Mouse (Mus musculus): ENCODE measurements around the gene Aven. TPM values are rescaled to one million over a fixed set of nuclear protein-coding genes. Genes with fewer than 3 reads are reported as not detected.

Gene Aven
- total RNA-seq, 4 experiments from 2014 or later: 10.1 to 14.8 (median 13.1) TPM

DNA sequence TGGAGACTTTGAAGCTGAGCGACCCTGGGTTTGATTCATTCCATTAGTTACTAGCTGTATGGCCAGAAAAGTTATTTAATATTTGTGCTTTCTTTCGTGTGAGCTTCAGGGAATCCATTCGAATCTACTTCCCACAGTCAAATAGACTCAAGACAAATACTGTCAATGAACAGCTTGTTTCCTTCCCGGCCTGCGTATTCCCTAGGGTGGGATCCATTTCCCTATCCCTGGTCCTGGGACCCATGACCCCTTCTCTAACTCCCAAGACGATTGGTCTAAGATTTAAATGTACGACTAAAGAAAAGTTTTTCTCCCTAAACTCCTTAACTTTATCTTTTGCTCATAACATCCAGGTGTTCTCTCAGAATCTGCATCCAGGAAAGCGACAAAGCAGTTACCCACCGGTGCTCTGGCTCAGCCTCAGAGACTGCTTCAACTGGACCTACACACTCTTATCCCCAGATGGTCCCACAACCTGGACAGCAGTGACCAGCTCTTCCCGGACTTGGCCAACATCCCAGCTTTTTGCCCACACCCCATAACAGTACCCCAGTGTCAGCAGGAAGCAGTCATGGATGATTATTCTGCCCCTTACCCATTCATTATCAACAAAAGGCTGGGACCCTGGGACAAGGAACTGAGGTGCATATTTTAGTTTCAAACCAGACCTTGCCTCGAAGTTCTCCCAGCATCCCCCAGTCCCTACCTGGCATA, 2.1 kb upstream of the Aven start:
- DNase-seq (ENCODE audit: low spot score in 2 of 2): no peak

DNA sequence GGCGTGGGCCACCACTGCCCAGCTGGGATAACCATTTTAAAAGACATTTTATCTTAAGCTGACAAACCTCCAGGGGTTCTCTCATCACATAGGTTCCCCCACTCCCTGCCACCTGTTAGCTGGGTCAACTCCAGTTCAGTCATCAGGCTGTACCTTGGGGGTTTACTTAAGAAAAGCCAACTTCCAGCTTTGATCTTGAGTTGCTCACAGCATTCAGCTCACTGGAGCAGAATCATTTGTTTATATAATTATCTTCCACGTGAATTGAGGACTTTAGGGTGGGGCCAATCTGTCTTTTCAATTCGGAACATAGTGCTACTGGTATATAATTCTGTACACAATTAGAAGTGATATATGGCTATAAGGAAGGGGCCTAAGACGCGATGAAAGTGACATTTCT, 1.1 kb upstream of the Aven start:
- no peak for DNase-seq (ENCODE audit: low spot score in 2 of 2)

DNA sequence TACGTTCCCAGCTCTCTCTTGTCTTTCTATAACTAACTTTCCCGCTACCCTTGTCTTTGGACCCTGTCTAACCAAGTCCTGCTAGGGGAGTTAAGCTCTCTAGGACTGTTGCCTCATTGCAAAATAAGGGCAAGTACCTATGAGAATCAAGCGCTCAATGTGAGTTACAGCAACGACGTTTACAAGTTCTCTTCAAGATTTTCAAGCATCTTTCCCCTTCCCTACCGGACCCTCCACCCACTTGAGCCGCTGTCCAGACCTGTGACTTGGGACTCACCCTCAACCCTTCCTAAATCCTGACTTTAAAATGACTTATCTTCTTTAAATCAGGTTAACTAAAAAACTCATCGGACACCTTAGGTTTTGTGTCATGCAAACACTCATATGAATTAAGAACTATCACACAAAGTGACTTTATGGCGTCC, 321 bp upstream of the Aven start:
- DNase-seq (ENCODE audit: low spot score in 2 of 2): no peak

DNA sequence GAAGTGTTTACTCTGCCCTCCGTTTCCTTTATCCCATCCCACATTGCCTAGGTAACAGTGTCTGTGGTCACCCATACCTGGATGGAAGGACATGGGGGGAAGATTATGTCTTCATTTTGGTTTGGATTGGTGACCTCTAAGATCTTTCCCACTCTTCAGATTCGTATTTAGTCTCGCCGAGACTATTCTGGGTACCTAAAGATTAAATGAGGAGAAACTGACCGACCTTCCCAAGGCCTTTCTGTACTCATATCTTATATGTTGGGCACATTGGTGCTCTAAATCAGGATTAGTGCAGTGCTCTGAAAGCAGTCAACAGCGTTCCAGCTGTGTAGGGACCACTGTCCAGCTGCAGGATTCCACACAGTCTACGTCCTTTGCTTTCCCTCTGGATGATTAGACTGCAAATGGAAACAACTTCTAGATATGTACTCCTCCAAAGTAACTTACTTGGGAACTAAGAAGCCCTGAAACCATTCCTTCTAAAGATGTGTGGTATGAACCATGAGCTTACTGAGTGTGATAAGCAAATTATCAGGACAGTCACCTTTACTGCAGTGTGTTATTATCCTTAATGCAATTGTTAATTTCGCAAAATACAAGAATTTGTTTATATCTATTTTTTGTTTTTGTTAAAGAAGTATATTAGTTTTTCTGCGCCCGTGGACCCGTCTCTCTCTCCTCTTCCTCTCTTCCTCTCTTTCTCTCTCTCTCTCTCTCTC, 936 bp downstream of the Aven start:
- no peak for DNase-seq (ENCODE audit: low spot score in 2 of 2)

DNA sequence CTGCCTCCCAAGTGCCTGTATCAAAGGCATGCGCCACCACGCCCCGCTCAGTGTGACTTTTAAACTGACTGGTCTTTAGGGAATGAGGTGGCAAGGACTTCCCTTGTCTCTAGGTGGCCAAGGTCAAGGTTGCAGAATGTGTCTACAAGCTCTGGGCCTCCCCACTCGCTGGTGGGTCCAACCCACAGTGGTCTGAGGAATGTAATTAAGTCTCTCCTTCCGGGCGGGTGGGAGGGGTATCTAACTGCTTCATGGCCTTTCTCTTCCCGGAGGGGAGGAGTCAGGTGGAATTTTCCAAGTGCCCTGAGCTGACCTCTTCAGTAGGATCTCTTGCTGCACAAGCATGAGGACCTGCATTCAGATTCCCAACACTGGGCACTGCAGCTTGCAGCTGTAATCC, 5.1 kb downstream of the Aven start:
- DNase-seq (ENCODE audit: low spot score in 2 of 2): no peak

DNA sequence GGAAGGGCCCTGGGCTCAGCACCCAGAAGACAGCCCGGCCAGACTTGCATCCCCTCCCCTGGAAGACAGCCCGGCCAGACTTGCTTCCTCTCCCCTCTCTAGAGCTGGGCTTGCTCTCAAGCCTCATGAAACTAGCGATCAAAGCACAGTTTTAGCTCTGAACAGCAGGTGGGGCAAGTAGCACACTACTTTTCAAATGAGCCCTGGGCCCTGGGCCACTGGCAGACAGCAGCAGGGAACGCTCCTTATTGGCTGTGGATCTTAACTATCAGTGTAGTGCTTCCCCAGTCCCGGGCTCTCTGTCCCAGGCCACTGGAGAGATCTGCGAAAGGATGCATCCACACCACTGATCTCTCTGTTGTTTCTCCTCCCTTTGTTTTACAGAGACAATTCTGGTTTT, 8.4 kb downstream of the Aven start:
- DNase-seq (ENCODE audit: low spot score in 2 of 2): peak; percentile 40 to 65

GRCm38 (mm10) chr2:112503978-112504377, 11.2 kb downstream of the Aven start:
- DNase-seq (ENCODE audit: low spot score in 2 of 2): no peak

GRCm38 (mm10) chr2:112506841-112507435, 14.2 kb downstream of the Aven start:
- no peak for DNase-seq (ENCODE audit: low spot score in 2 of 2)

DNA sequence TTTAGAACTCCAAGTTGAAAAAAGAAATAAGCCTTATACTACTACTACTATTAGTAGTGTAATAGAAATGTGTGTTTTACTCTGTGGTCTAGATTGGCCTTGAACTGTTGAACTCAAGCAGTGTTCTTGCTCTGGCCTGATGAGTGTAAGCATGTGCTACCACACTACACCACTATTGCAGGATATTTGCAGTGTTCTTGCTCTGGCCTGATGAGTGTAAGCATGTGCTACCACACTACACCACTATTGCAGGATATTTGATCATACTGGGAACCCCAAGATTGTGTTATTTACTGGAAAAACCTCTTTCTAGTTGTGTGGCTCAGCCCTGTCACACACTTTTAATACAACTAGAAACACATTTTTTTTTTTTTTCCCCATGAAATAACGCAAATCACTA, 14.7 kb downstream of the Aven start:
- no peak for DNase-seq (ENCODE audit: low spot score in 2 of 2)

DNA sequence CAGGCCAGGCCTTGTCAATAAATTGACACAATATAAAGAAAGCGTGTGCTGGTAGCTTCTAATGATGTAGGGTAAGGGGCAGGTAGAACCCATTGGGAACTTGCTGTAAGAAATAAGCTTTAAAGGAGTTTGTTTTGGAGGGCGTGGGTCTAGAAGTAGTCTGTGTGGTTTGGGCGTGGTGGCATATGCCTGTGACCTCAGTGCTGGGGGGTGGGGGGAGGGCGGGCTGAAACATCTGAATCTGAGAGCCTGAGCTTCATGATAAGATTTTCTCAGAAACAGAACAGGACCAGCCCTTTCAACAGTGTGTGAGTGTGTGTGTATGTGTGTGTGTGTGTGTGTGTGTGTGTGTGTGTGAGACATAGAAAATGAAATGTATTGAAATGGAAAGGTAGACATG, 17.4 kb downstream of the Aven start:
- DNase-seq (ENCODE audit: low spot score in 2 of 2): no peak

DNA sequence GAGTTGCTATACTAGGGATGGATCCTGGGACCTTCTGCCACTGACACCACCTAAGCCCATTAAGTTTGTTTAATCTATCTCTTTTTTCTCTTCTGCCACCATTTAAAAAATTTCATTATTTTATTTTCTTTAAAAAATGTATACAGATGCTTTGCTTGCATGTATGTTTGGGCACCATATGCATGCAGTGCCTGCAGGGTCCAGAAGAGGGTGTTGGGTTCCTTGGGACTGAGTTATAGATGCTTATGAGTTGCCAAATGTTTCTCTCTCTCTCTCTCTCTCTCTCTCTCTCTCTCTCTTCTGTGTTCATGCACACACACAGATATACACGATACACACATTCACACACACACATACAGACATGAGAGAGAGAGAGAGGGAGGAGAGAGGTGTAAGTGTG, 20.3 kb downstream of the Aven start:
- DNase-seq (ENCODE audit: low spot score in 2 of 2): no peak

GRCm38 (mm10) chr2:112516728-112517127, 24.0 kb downstream of the Aven start:
- no peak for DNase-seq (ENCODE audit: low spot score in 2 of 2)

DNA sequence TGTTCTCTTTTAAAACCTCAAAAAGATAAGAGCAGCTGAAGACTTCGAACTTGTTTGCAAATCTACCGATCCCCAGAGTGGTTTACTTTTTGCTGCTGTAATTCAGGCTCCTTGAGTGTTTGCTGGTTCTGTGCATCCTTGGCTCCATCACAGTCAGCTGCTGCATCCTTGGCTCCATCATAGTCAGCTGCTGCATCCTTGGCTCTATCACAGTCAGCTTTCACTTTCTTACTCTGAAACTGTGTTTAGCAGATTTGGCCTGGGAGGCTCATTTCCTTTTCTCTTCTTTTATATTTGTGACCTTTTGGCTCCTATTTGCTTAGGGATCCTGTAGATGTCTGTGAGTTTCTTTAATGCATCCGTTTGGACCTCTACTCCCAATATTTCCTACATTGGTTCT, 24.5 kb downstream of the Aven start:
- no peak for DNase-seq (ENCODE audit: low spot score in 2 of 2)

DNA sequence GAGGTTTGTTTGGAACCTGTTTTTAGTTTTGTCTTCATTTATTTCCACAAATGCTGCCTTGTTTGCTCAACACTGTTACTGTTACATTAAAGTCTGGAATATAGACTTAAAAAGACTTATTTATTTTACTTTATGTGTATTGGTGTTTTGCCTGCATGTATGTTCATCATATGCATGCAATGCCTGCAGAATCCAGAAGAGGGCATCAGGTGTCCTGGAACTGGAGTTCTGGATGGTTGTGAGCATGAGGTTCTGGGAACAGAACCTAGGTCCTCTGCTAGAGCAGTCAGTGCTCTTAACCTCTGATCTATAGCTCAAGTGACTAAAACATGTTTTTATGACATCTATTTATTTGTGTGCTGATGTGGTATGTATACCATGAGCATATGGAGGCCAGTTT, 25.8 kb downstream of the Aven start:
- DNase-seq (ENCODE audit: low spot score in 2 of 2): no peak

DNA sequence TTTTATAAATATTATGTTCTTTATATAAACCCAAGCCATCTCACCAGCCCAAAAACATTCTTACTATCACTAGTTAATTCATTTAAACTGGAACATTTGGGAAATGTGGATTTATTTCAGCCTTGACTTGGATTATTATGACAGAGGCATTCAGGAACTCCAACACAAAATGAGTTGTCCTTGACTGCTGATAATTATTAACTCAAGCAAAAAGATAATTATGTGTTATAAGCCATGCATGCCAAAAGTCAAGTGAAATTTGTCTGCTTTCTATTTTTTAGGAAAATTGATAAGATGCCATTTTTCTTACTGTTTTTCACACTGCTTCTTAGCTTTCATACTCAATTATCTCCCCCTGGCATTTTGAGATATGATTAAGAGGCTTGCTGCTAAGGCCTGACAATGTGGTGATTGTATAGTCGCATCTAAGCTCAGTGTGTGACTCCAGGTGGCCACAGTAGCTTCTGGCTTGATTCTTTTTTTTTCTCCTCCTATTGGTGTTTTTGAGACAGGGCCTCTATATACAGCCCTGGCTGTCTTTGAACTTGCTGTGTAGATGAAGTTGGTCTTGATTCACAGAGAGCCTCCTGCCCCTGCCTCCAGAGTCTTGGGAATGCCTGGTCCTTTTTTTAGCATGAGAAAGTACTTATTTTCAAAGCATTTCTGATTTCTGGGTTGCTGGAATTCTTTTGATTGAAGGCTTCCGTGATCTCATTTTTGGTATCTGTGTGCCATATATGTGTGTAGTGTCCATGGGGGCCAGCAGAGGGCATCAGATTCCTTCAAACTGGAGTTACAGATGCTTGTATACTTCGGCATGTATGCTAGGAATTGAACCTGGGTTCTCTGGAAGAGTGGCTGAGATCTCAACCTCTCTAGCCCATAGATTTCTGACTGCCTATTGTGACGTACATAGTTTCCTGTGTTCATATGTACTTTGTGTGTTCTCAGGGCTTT, 28.0 kb downstream of the Aven start:
- DNase-seq (ENCODE audit: low spot score in 2 of 2): no peak

- DNase-seq (ENCODE audit: low spot score in 2 of 2): no peak
Measured at GRCm38 (mm10) chr2:112526933-112527332, 34.2 kb downstream of the Aven start.

GRCm38 (mm10) chr2:112532812-112533496, 40.2 kb downstream of the Aven start:
- no peak for DNase-seq (ENCODE audit: low spot score in 2 of 2)

- no peak for DNase-seq (ENCODE audit: low spot score in 2 of 2)
Measured at GRCm38 (mm10) chr2:112534677-112535222, 42.0 kb downstream of the Aven start.

GRCm38 (mm10) chr2:112538783-112539182, 46.0 kb downstream of the Aven start:
- DNase-seq (ENCODE audit: low spot score in 2 of 2): no peak

GRCm38 (mm10) chr2:112541695-112542285, 49.0 kb downstream of the Aven start:
- peak in 1 of 2 experiments; percentile 36 for DNase-seq (ENCODE audit: low spot score in 2 of 2)

Measured in left cerebral cortex, adult 8-10 months (tissue).